Mouse (Mus musculus) G1E (cell line): ENCODE data around the gene Cds2.

Experiments used
- CTCF ChIP-seq: IDR thresholded peaks from 2 replicates; pipeline ENCODE4 v1.5.1; 2012; ENCODE audit warnings: low read depth, low read length, inconsistent platforms, mixed read lengths
- TAL1 ChIP-seq: conservative IDR thresholded peaks from 2 replicates; pipeline ENCODE4 v1.6.1; 2012; ENCODE audit warnings: low read depth, low read length, inconsistent platforms, mixed read lengths

DNA sequence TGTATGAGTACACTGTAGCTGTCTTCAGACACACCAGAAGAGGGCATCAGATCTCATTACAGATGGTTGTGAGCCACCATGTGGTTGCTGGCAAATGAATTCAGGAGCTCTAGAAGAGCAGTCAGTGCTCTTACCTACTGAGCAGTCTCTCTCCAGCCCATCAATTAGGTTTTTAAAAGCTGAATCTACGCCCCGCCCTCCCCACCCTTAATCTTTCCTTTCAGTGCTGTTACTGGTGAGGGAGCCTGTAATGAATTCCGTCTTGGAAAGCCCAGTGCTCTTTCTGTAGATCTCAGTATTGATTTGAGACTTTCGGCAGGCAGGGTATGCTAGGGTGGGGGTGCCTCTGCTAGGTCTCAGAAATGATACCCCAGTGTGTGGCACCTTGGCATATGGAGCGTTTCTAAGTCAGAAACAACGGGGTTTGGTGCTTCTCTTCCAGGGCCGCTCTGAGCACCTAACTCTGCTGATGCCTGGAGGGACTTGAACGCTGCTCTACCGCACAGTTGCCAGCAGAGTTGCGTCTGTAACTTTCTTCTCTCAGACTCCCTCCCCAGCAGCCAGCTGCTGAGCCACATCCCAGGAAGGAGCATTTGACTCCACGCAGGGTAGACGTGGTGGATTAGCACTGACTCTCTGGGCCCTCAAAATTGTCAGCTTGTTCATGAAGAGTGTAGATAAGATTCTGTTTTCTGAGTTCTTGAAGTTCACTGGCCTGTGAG, 19.7 kb downstream of the Cds2 start:
- no peak for TF ChIP-seq CTCF
- TF ChIP-seq TAL1 = no peak
